Mouse (Mus musculus) liver, embryonic 14.5 days (tissue): ENCODE measurements around the gene Gm28043.

Experiments used
- CTCF ChIP-seq: IDR thresholded peaks from 2 replicates; pipeline ENCODE4 v1.5.1; 2016; ENCODE audit warnings: antibody characterized with exemption, low read depth, control low read depth
- EP300 ChIP-seq: IDR thresholded peaks from 2 replicates; pipeline ENCODE4 v1.6.1; 2016; ENCODE audit warnings: antibody characterized with exemption, low read depth

DNA sequence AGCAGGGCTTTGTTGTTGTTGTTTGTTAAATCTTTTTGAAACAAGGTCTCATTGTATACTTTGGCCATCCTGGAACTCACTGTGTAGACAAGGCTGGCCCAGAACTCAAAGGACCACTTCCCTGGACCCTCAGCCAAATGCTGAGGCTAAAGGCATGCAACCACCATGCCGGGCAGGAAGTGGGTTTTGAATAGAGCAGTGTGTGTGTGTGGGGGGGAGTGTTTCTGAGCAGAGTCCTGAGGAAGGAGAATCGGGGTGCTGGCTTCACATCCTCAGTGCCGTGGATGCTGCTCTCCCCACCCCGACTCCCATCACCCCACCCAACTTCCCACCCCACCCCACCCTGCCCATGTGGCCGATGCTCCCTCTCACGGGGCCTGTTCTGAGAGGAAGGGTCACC, 29.2 kb upstream of the Gm28043 start:
- TF ChIP-seq EP300 (no peak), CTCF (no peak)
